Mouse (Mus musculus) frontal cortex, adult (tissue): ENCODE measurements around the gene Klhdc8a.
"Not testable (repeated sequence)": the region's sequence is repeated elsewhere in the genome, so short reads cannot be mapped to it uniquely, and the experiment has no call there.

Experiments
- ATAC-seq: cut with Nextera tagmentation; 2 replicates; pipeline ENCODE4 v1.9.2; 2017; ENCODE audit warnings: mild to moderate bottlenecking, moderate library complexity, mixed read lengths; ENCODE audit not compliant: low TSS enrichment

Klhdc8a gene

GRCm38 (mm10) chr1:132343191-132343590 is 44.8 kb downstream of the Klhdc8a start:
- no peak for ATAC-seq

- no peak for ATAC-seq
Measured at GRCm38 (mm10) chr1:132343656-132344055, 45.2 kb downstream of the Klhdc8a start.

- ATAC-seq: no peak
Measured at GRCm38 (mm10) chr1:132345514-132345913, 47.1 kb downstream of the Klhdc8a start.

- ATAC-seq: no peak
Measured at GRCm38 (mm10) chr1:132346134-132346851, 47.9 kb downstream of the Klhdc8a start.

- no peak for ATAC-seq
Measured at GRCm38 (mm10) chr1:132346951-132347350, 48.5 kb downstream of the Klhdc8a start.

- ATAC-seq: no peak
Measured at GRCm38 (mm10) chr1:132348401-132348800, 50.0 kb downstream of the Klhdc8a start.

- ATAC-seq: not testable (repeated sequence)
Measured at GRCm38 (mm10) chr1:132349049-132349448, 50.6 kb downstream of the Klhdc8a start.

GRCm38 (mm10) chr1:132349601-132350000 is 51.2 kb downstream of the Klhdc8a start:
- ATAC-seq: not testable (repeated sequence)

- no peak for ATAC-seq
Measured at GRCm38 (mm10) chr1:132351058-132351457, 52.6 kb downstream of the Klhdc8a start.

GRCm38 (mm10) chr1:132353389-132353788 is 55.0 kb downstream of the Klhdc8a start:
- no peak for ATAC-seq

- ATAC-seq: no peak
Measured at GRCm38 (mm10) chr1:132354234-132354633, 55.8 kb downstream of the Klhdc8a start.

GRCm38 (mm10) chr1:132355162-132355601 is 56.8 kb downstream of the Klhdc8a start:
- ATAC-seq: no peak

GRCm38 (mm10) chr1:132355841-132356242 is 57.4 kb downstream of the Klhdc8a start:
- ATAC-seq: peak; percentile 88

GRCm38 (mm10) chr1:132356841-132357240 is 58.4 kb downstream of the Klhdc8a start:
- ATAC-seq: no peak
